Mouse (Mus musculus) intestine, embryonic 16.5 days (tissue): Measurements from ENCODE around the gene Evi5l. TPM values are rescaled to one million over a fixed set of nuclear protein-coding genes. Genes with fewer than 3 reads are reported as not detected.
A peak's percentile ranks its signal among the peaks of the same experiment; 100 is the strongest.

Experiments used
- ATAC-seq: fragments of 200-750 bp; cut with Nextera tagmentation; 2 replicates; pipeline ENCODE4 v1.8.0; 2017; ENCODE audit warnings: moderate TSS enrichment, moderate library complexity
- H3K27ac ChIP-seq: fragments of 300-500 bp; sonication (generic); 2 replicates; pipeline ENCODE4 v1.5.1; 2014; ENCODE audit warnings: mild to moderate bottlenecking, low read length
- H3K27me3 ChIP-seq: fragments of 300-500 bp; sonication (generic); replicated peaks from 2 replicates; pipeline ENCODE4 v1.6.1; 2014; ENCODE audit warnings: low read length, control low read depth, mixed read lengths; ENCODE audit not compliant: control insufficient read depth, insufficient read depth
- H3K36me3 ChIP-seq: fragments of 300-500 bp; sonication (generic); 2 replicates; pipeline ENCODE4 v1.6.1; 2014; ENCODE audit warnings: low read length, control low read depth; ENCODE audit not compliant: control insufficient read depth, insufficient read depth
- H3K4me1 ChIP-seq: fragments of 300-500 bp; sonication (generic); 2 replicates; pipeline ENCODE4 v1.6.1; 2014; ENCODE audit warnings: low read length, control low read depth, mixed read lengths; ENCODE audit not compliant: control insufficient read depth, insufficient read depth
- H3K4me2 ChIP-seq: fragments of 300-500 bp; sonication (generic); 2 replicates; pipeline ENCODE4 v1.6.1; 2014; ENCODE audit warnings: low read depth, low read length, control low read depth
- H3K4me3 ChIP-seq: fragments of 300-500 bp; sonication (generic); 2 replicates; pipeline ENCODE4 v1.5.1; 2014; ENCODE audit warnings: mild to moderate bottlenecking, low read length
- H3K9ac ChIP-seq: fragments of 300-500 bp; sonication (generic); 2 replicates; pipeline ENCODE4 v1.6.1; 2014; ENCODE audit warnings: low read depth, low read length
- H3K9me3 ChIP-seq: fragments of 300-500 bp; sonication (generic); 2 replicates; pipeline ENCODE4 v1.6.1; 2016; ENCODE audit warnings: low read length, control low read depth; ENCODE audit not compliant: control insufficient read depth
- WGBS: fragments of 180-500 bp; shearing (Covaris S2); extraction: QIAGEN DNeasy Blood & Tissue Kit; methylation state at CpG from one replicate; pipeline ENCODE4 v1.1.7; 2014; 5-methylcytosine and 5-hydroxymethylcytosine counted together
- polyA plus RNA-seq: library from polyadenylated mRNA; unstranded; fragments of >200 nt; fragmentation: Nextera tagmentation; extraction: Ambion mirVana; gene quantifications from 2 replicates; pipeline ENCODE4 v1.2.1, GENCODE M21; 2015

Gene Evi5l
- polyA plus RNA-seq, 1 experiment from 2014 or later, result 19.1 TPM

GRCm38 (mm10) chr8:4213210-4214005, 47.0 kb downstream of the Evi5l start:
- peaks cover 42% of the 10 kb centered on the region for H3K4me1 ChIP-seq
- peak overlapping the region; percentile 98 for H3K4me2 ChIP-seq
- peak overlapping the region; percentile 58 for H3K4me3 ChIP-seq
- peak overlapping the region; percentile 83 for H3K27ac ChIP-seq
- H3K9ac ChIP-seq, result peak overlapping the region; percentile 72
- peak; percentile 74 for ATAC-seq
- peaks cover 11% of the 10 kb centered on the region; the same call in 1 of the 2 replicates for H3K27me3 ChIP-seq
- 5% methylated on average over 18 of the region's 18 CpGs for WGBS
- H3K36me3 ChIP-seq, result no peaks in the 10 kb centered on the region
- peaks cover 3% of the 10 kb centered on the region; the same call in 1 of the 2 replicates for H3K9me3 ChIP-seq

- Histone ChIP-seq H3K27ac (peak overlapping the region; percentile 83), H3K4me1 (peaks cover 42% of the 10 kb centered on the region), H3K36me3 (no peaks in the 10 kb centered on the region), H3K9me3 (peaks cover 2% of the 10 kb centered on the region; the same call in 1 of the 2 replicates), H3K4me2 (peak overlapping the region; percentile 98), H3K4me3 (peak overlapping the region; percentile 58), H3K27me3 (peaks cover 11% of the 10 kb centered on the region; the same call in 1 of the 2 replicates), H3K9ac (peak overlapping the region; percentile 72)
- peak; percentile 81 for ATAC-seq
- WGBS, result 8% methylated on average over 33 of the region's 33 CpGs
Observed at GRCm38 (mm10) chr8:4214006-4214980, 47.9 kb downstream of the Evi5l start.

GRCm38 (mm10) chr8:4216296-4216695, 49.9 kb downstream of the Evi5l start:
- Histone ChIP-seq H3K4me1 (peaks cover 36% of the 10 kb centered on the region), H3K27ac (no peak overlapping the region), H3K4me3 (peak overlapping the region; percentile 57), H3K9ac (peak overlapping the region; percentile 71), H3K36me3 (no peaks in the 10 kb centered on the region), H3K9me3 (no peaks in the 10 kb centered on the region; the same call in 1 of the 2 replicates), H3K4me2 (peak overlapping the region; percentile 96), H3K27me3 (peaks cover 11% of the 10 kb centered on the region; the same call in 1 of the 2 replicates)
- ATAC-seq, result no peak
- WGBS, result 9% methylated on average over 18 of the region's 18 CpGs

GRCm38 (mm10) chr8:4216791-4217621, 50.6 kb downstream of the Evi5l start, which contains the start of gene Prr36:
TSS of gene Prr36 (minus strand) at chr8:4217459.
- Histone ChIP-seq H3K27me3 (peaks cover 11% of the 10 kb centered on the region; the same call in 1 of the 2 replicates), H3K9me3 (no peaks in the 10 kb centered on the region; the same call in 1 of the 2 replicates), H3K36me3 (no peaks in the 10 kb centered on the region), H3K4me2 (peak within 1 kb of the TSS; percentile 96), H3K4me1 (peaks cover 36% of the 10 kb centered on the region), H3K4me3 (peak within 1 kb of the TSS; percentile 57), H3K27ac (no peak within 1 kb of the TSS), H3K9ac (peak within 1 kb of the TSS; percentile 71)
- ATAC-seq, result no peak; the same call in 1 of the 2 replicates
- under 1% methylated on average over 44 of the region's 44 CpGs for WGBS

GRCm38 (mm10) chr8:4219617-4220016, 53.2 kb downstream of the Evi5l start:
- 88% methylated on average over 3 of the region's 3 CpGs for WGBS
- H3K9ac ChIP-seq, result no peak overlapping the region
- no peak overlapping the region for H3K27ac ChIP-seq
- no peak overlapping the region for H3K4me3 ChIP-seq
- peaks cover 19% of the 10 kb centered on the region for H3K4me1 ChIP-seq
- H3K4me2 ChIP-seq, result no peak overlapping the region
- peaks cover 11% of the 10 kb centered on the region; the same call in 1 of the 2 replicates for H3K27me3 ChIP-seq
- ATAC-seq, result no peak
- no peaks in the 10 kb centered on the region for H3K36me3 ChIP-seq
- no peaks in the 10 kb centered on the region; the same call in 1 of the 2 replicates for H3K9me3 ChIP-seq

GRCm38 (mm10) chr8:4222059-4222458, 55.7 kb downstream of the Evi5l start:
- 0 out of 2 replicates have a peak, but pooled peaks cover 6% of the 10 kb centered on the region for H3K27me3 ChIP-seq
- peaks cover 10% of the 10 kb centered on the region; the same call in 1 of the 2 replicates for H3K4me1 ChIP-seq
- H3K4me2 ChIP-seq, result no peak overlapping the region
- H3K36me3 ChIP-seq, result no peaks in the 10 kb centered on the region
- no peak for ATAC-seq
- no peak overlapping the region for H3K4me3 ChIP-seq
- no peak overlapping the region for H3K9ac ChIP-seq
- H3K9me3 ChIP-seq, result no peaks in the 10 kb centered on the region; the same call in 1 of the 2 replicates
- no peak overlapping the region for H3K27ac ChIP-seq

- peak; percentile 29 for ATAC-seq
Observed at GRCm38 (mm10) chr8:4226323-4226722, 60.0 kb downstream of the Evi5l start.

GRCm38 (mm10) chr8:4226739-4227347, 60.5 kb downstream of the Evi5l start, which contains the start of gene Lrrc8e:
TSS of gene Lrrc8e (plus strand) at chr8:4226827.
- H3K4me3 ChIP-seq, result peak within 1 kb of the TSS; percentile 48
- H3K27me3 ChIP-seq, result no peaks in the 10 kb centered on the region
- H3K4me2 ChIP-seq, result peak within 1 kb of the TSS; percentile 63
- H3K27ac ChIP-seq, result no peak within 1 kb of the TSS
- H3K9me3 ChIP-seq, result no peaks in the 10 kb centered on the region
- peak within 1 kb of the TSS; percentile 59 for H3K9ac ChIP-seq
- peaks cover 16% of the 10 kb centered on the region; the same call in 1 of the 2 replicates for H3K4me1 ChIP-seq
- peak; percentile 79 for ATAC-seq
- no peaks in the 10 kb centered on the region for H3K36me3 ChIP-seq
- 6% methylated on average over 33 of the region's 33 CpGs for WGBS

More at GRCm38 (mm10) chr8:4226323-4226722, 60.0 kb downstream of the Evi5l start:
- WGBS, result 30% methylated on average over 4 of the region's 4 CpGs
- H3K27ac ChIP-seq, result no peak overlapping the region
- H3K9ac ChIP-seq, result peak overlapping the region; percentile 59; the same call in 1 of the 2 replicates
- no peaks in the 10 kb centered on the region for H3K9me3 ChIP-seq
- H3K4me1 ChIP-seq, result peaks cover 16% of the 10 kb centered on the region; the same call in 1 of the 2 replicates
- H3K4me3 ChIP-seq, result peak overlapping the region; percentile 48
- no peaks in the 10 kb centered on the region for H3K36me3 ChIP-seq
- peak overlapping the region; percentile 63 for H3K4me2 ChIP-seq
- H3K27me3 ChIP-seq, result no peaks in the 10 kb centered on the region
